Mouse (Mus musculus) left cerebral cortex, adult 9 months (tissue): Measurements from ENCODE around the gene Eps8l1.
"Not testable (repeated sequence)": the region's sequence is repeated elsewhere in the genome, so short reads cannot be mapped to it uniquely, and the experiment has no call there.

Experiments used
- DNase-seq, 2 experiments: peaks; one replicate each; pipeline ENCODE4 v3.0.0; 2022; ENCODE audit warnings: low spot score in 2 of 2

Gene Eps8l1

GRCm38 (mm10) chr7:4460576-4461434, at the start of gene Eps8l1:
Eps8l1 (plus strand) TSS chr7:4460674.
- no peak for DNase-seq

GRCm38 (mm10) chr7:4412406-4412805, 48.1 kb upstream of the Eps8l1 start:
- not testable (repeated sequence) for DNase-seq

- no peak for DNase-seq
Observed at GRCm38 (mm10) chr7:4419681-4420080, 40.8 kb upstream of the Eps8l1 start.

DNA sequence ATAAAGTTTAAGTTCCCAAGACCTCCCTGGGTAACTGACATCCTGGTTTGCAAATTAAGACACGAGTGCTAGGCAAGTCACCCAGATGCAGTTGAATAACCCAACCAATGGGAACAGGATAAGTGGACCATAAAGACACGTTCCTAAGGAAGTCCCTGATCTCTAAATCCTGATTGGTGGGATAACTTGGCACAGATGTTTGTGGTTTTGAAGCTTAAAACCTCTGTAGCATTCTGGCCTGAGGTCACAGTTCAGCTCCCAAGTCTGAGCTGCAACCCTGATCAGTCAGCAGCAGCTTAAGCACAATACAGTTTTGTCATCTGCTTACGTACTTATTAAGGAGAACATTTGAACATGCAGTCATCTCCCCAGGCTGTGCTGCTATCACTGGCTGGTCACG, 40.2 kb upstream of the Eps8l1 start:
- DNase-seq: no peak

- peak; percentile 74 to 97 for DNase-seq
Observed at GRCm38 (mm10) chr7:4427161-4427912, 33.1 kb upstream of the Eps8l1 start.

- no peak for DNase-seq
Observed at GRCm38 (mm10) chr7:4430246-4430844, 30.1 kb upstream of the Eps8l1 start.

DNA sequence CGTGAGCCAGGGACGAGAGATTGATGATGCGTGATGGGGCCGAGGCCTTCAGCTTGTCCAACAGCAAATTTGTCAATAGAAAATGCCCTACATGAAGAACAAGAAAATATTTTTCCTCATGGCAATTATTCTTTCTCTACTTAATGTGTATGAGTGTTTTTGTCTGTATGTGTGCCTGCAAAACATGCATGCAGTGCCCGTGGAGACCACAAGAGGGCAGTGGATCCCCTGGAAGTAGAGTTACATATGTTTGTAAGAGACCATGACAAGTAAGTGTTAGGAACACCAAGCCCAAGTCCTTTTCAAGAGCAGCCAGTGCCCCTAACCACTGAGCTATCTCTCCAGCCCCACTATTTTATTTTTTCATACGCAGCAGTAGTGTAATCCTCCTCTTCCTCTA, 28.9 kb upstream of the Eps8l1 start:
- peak in 1 of 2 experiments; percentile 74 for DNase-seq

DNA sequence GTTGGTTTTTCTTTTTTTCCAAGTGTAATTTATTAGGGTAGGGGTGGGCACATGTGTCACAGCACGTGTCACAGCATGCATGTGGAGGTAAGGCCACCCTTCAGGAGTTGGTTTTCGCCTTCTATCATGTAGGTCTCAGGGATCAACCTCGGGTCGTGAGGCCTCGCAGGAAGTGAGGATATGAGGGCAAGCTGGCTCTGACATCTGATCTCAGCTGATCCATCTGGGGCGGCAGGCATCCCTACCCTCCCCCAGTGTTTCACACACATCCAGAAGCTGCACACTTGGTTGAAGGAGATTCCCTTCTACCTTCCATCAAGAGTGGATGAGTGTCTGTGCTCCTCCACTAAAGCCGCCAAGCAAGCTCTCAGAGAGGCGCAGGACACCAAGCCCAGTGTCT, 28.4 kb upstream of the Eps8l1 start:
- DNase-seq: no peak

DNA sequence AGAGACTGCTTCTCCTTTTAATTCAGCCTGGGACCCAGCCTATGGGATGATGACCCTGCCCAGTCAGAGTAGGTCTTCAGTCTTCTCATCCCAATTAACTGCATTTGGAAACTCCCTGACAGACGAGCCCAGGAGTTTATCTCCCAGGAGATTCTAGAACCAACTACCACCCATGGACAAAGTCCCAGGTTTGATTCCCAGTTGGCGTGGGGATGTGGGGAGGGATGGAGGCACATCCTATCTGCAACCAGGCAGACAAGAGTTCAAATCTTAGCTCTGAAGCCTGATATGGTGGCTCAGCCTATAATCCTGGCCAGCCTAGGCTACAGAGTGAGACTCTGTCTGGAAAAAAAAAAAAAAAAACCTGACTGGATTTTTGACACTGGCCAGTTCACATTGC, 22.8 kb upstream of the Eps8l1 start:
- DNase-seq: no peak

DNA sequence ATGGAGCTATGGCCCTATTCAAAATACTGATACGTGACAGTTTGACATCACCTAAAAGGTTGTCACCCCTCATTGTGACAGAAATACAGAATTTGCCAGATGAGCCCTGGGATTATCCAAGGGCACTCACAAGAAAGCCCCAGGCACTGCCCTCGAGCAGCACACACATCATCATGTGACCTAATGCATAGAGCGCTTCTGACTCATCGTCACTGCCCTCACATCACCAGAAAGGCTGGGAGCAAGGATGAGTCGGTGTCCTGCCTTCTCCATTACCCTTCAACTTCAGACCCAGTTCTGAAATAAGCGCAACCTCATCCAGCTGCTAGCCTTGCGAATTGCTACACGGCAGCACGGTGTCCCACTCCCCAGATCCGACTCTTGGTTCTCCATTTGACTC, 19.9 kb upstream of the Eps8l1 start:
- no peak for DNase-seq

- DNase-seq: peak; percentile 81 to 92
Observed at GRCm38 (mm10) chr7:4445216-4445791, 15.2 kb upstream of the Eps8l1 start, which contains the start of gene Rdh13. Rdh13 (minus strand) TSS chr7:4445649.

- no peak for DNase-seq
Observed at GRCm38 (mm10) chr7:4447138-4447537, 13.3 kb upstream of the Eps8l1 start.

- no peak for DNase-seq
Observed at GRCm38 (mm10) chr7:4448439-4448838, 12.0 kb upstream of the Eps8l1 start.

DNA sequence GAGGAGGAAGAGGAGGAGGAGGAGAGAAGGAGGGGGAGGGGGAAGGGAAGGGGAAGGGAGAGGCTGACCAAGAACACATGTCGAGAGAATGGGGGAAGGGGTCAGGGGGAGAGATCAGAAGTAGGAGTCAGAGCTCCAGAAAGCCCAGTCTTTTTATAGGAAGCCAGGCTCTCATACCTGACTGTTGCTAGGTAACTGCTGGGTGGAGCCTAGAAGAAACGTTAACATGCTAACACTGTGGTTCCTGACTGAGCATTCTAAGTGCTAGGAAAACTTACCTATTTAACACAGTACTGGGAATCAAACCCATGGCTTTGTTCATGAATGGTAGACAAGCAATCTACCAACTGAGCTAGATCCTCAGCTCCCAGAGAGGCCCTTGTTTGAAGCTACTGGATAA, 11.3 kb upstream of the Eps8l1 start:
- no peak for DNase-seq

- no peak for DNase-seq
Observed at GRCm38 (mm10) chr7:4452644-4453043, 7.8 kb upstream of the Eps8l1 start.

GRCm38 (mm10) chr7:4464194-4464824, 3.8 kb downstream of the Eps8l1 start:
- no peak for DNase-seq

DNA sequence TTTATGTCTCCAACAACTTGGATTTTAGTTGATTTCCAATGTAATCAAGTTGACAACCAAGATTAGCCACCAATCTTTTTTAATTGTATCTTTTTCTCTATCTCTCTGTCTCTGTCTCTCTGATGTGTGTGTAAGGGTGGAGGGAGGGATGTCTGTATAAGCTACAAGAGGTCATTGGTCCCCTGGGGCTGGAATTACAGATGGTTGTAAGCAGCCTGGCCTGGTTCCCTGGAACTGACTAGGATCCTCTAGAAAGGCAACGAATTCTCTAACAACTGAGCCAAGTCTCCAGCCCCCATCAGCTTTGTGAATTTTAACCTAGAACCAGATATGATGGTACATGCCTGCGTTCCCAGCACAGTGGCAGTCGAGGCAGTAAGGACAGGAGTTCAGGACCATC, 7.3 kb downstream of the Eps8l1 start:
- DNase-seq: no peak

- peak in 1 of 2 experiments; percentile 68 for DNase-seq
Observed at GRCm38 (mm10) chr7:4470275-4471178, 10.1 kb downstream of the Eps8l1 start.

- DNase-seq: peak; percentile 40 to 87
Observed at GRCm38 (mm10) chr7:4471179-4471555, 10.7 kb downstream of the Eps8l1 start.

DNA sequence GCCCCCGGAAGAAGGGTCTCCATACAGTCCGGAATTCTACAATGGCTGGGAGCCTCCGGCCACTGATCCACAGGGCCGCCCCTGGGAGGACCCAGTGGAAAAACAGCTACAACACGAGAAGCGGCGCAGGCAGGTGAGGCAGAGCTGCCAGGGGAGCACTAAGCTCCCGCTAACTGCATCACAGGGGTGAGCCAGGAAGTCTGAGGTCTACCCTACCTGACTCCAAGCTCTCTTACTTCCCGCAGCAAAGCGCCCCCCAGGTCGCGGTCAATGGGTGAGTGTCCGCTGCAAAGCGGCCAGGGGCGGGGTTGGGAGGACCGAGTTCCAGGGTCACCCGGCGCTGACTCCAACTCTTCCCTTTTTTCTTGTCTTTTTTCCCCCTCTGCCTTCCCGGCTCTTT, 13.5 kb downstream of the Eps8l1 start:
- no peak for DNase-seq
